Mouse (Mus musculus) midbrain, embryonic 14.5 days (tissue): ENCODE results near the gene Prpf40a. TPM values are rescaled to one million over a fixed set of nuclear protein-coding genes. Genes with fewer than 3 reads are reported as not detected.

Experiments
- ATAC-seq: fragments of 200-750 bp; cut with Nextera tagmentation; 2 replicates; pipeline ENCODE4 v1.8.0; 2017; ENCODE audit warnings: moderate number of reproducible peaks, moderate library complexity; ENCODE audit not compliant: low FRiP score, low TSS enrichment
- DNase-seq: peaks from one replicate; pipeline ENCODE4 v3.0.0-alpha.2; 2015
- H3K27ac ChIP-seq: fragments of 300-500 bp; sonication (generic); replicated peaks from 2 replicates; pipeline ENCODE4 v1.5.1; 2014; ENCODE audit warnings: mild to moderate bottlenecking, low read depth, low read length, moderate library complexity
- H3K27me3 ChIP-seq: fragments of 300-500 bp; sonication (generic); 2 replicates; pipeline ENCODE4 v1.6.1; 2014; ENCODE audit warnings: low read length, control low read depth, mixed read lengths; ENCODE audit not compliant: control insufficient read depth, insufficient read depth
- H3K36me3 ChIP-seq: fragments of 300-500 bp; sonication (generic); 2 replicates; pipeline ENCODE4 v1.6.1; 2014; ENCODE audit warnings: low read length, control low read depth; ENCODE audit not compliant: control insufficient read depth, insufficient read depth
- H3K4me1 ChIP-seq: fragments of 300-500 bp; sonication (generic); 2 replicates; pipeline ENCODE4 v1.6.1; 2014; ENCODE audit warnings: mild to moderate bottlenecking, antibody characterized with exemption, low read length, control low read depth; ENCODE audit not compliant: control insufficient read depth, insufficient read depth
- H3K4me2 ChIP-seq: fragments of 300-500 bp; sonication (generic); 2 replicates; pipeline ENCODE4 v1.6.1; 2014; ENCODE audit warnings: mild to moderate bottlenecking, low read length, moderate library complexity
- H3K4me3 ChIP-seq: fragments of 300-500 bp; sonication (generic); replicated peaks from 2 replicates; pipeline ENCODE4 v1.5.1; 2014; ENCODE audit warnings: low read depth, low read length
- H3K9ac ChIP-seq: fragments of 300-500 bp; sonication (generic); replicated peaks from 2 replicates; pipeline ENCODE4 v1.6.1; 2014; ENCODE audit warnings: mild to moderate bottlenecking, low read length, moderate library complexity
- H3K9me3 ChIP-seq: fragments of 300-500 bp; sonication (generic); 2 replicates; pipeline ENCODE4 v1.6.1; 2016; ENCODE audit warnings: low read length, control low read depth, mixed read lengths; ENCODE audit not compliant: control insufficient read depth
- WGBS: fragments of 180-500 bp; shearing (Covaris S2); extraction: QIAGEN DNeasy Blood & Tissue Kit; methylation state at CpG from one replicate; pipeline ENCODE4 v1.1.7; 2014; 5-methylcytosine and 5-hydroxymethylcytosine counted together
- polyA plus RNA-seq: library from polyadenylated mRNA; unstranded; fragments of >200 nt; fragmentation: Nextera tagmentation; extraction: Ambion mirVana; gene quantifications from 2 replicates; pipeline ENCODE4 v1.2.1, GENCODE M21; 2014

Prpf40a gene
- polyA plus RNA-seq, 1 experiment from 2014 or later = 139 TPM

GRCm38 (mm10) chr2:53095489-53095888, 95.6 kb downstream of the Prpf40a start:
- Histone ChIP-seq H3K27me3 (no peaks in the 10 kb centered on the region), H3K36me3 (no peaks in the 10 kb centered on the region; the same call in 1 of the 2 replicates), H3K27ac (no peak overlapping the region), H3K4me1 (no peaks in the 10 kb centered on the region), H3K9me3 (no peaks in the 10 kb centered on the region), H3K9ac (no peak overlapping the region), H3K4me3 (no peak overlapping the region), H3K4me2 (no peak overlapping the region)
- WGBS = 92% methylated on average over 3 of the region's 3 CpGs
- ATAC-seq (no peak), DNase-seq (no peak)

- 93% methylated on average over 9 of the region's 9 CpGs for WGBS
These were observed 96.1 kb downstream of the Prpf40a start for GRCm38 (mm10) chr2:53095031-53095430.

GRCm38 (mm10) chr2:53088744-53089143, 102.3 kb downstream of the Prpf40a start:
- Histone ChIP-seq H3K4me2 (no peak overlapping the region), H3K27ac (no peak overlapping the region), H3K36me3 (no peaks in the 10 kb centered on the region), H3K27me3 (no peaks in the 10 kb centered on the region), H3K9me3 (no peaks in the 10 kb centered on the region), H3K4me1 (no peaks in the 10 kb centered on the region), H3K4me3 (no peak overlapping the region), H3K9ac (no peak overlapping the region)
- ATAC-seq (no peak), DNase-seq (no peak)
- 95% methylated on average over 3 of the region's 3 CpGs for WGBS

More at GRCm38 (mm10) chr2:53095031-53095430, 96.1 kb downstream of the Prpf40a start:
- ATAC-seq = no peak
- H3K4me2 ChIP-seq = no peak overlapping the region
- no peak for DNase-seq
- no peaks in the 10 kb centered on the region for H3K9me3 ChIP-seq
- H3K27ac ChIP-seq = no peak overlapping the region
- H3K27me3 ChIP-seq = no peaks in the 10 kb centered on the region
- no peak overlapping the region for H3K9ac ChIP-seq
- H3K4me1 ChIP-seq = no peaks in the 10 kb centered on the region
- H3K4me3 ChIP-seq = no peak overlapping the region
- no peaks in the 10 kb centered on the region; the same call in 1 of the 2 replicates for H3K36me3 ChIP-seq

- no peaks in the 10 kb centered on the region for H3K9me3 ChIP-seq
- no peaks in the 10 kb centered on the region for H3K36me3 ChIP-seq
- DNase-seq (peak; percentile 68), ATAC-seq (no peak)
- no peak overlapping the region for H3K4me3 ChIP-seq
- H3K27me3 ChIP-seq = no peaks in the 10 kb centered on the region
- H3K4me1 ChIP-seq = no peaks in the 10 kb centered on the region
- H3K27ac ChIP-seq = no peak overlapping the region
- H3K9ac ChIP-seq = no peak overlapping the region
- H3K4me2 ChIP-seq = no peak overlapping the region
- whole genome bisulfite sequencing = 63% methylated on average over 9 of the region's 9 CpGs
These were observed 105.4 kb downstream of the Prpf40a start for GRCm38 (mm10) chr2:53085617-53086202.

Other genes with a start within 250 kb of the Prpf40a start
- gene Arl6ip6, start 442 bp upstream of the Prpf40a start, polyA plus RNA-seq = 34.2 and 39.9 TPM in 2 replicates